Mouse (Mus musculus): Measurements from ENCODE around the gene Hspbap1. TPM values are rescaled to one million over a fixed set of nuclear protein-coding genes. Genes with fewer than 3 reads are reported as not detected.
A peak's percentile ranks its signal among the peaks of the same experiment; 100 is the strongest.

Gene Hspbap1
- polyA plus RNA-seq (2015; fragmentation: Nextera tagmentation; extraction: Ambion mirVana) = 20.2 and 21.0 TPM in 2 replicates

DNA sequence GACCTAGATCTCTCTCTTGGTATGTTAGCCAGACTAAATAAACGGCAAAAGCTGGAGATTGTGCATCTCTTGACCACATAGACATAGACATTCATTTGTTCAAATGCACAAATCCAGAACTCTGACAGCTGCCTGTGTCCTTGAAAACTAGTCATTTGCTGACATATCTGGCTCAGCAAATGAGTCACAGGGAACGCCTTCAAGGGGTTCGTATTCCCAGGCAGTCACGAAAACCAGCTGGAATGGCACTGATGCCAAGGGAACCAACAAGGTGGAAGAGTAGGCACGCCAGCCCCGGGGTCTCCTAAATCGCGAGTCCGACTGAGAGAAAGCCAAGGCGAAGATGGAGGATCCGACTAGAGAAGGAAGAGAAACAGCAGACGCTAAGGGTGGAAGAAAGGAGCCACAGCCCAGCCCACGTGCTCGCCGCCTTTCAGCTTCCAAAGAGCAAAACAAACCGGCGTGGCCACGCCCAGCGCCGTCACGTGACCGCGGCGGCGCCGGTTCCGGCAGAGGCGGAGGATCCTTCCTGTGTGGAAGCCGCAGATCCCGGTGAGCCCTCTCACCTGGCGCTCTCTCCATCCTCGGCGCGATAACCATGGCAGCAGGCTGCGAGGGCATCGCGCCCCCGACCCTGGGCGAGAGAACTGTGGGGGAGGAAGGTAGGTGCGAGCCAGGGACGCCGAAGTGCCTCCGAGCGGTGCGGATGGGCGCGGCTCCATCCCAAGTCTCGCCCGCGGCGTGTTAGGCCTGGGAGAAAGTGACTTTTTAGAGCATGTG is at the start of gene Hspbap1:
TSS of gene Hspbap1 (plus strand) at position 498 of the 780 bp plus-strand sequence.
- Histone ChIP-seq H3K36me3 (ENCODE audit: poor library complexity, severe bottlenecking) (0 out of 2 replicates have a peak, but pooled peaks cover 5% of the 10 kb centered on the region), H3K4me3 (peak within 1 kb of the TSS; percentile 76), H3K4me1 (peaks cover 40% of the 10 kb centered on the region), H3K27ac (peak within 1 kb of the TSS; percentile 60), H3K9me3 (replicated peaks) (no peaks in the 10 kb centered on the region), H3K9ac (peak within 1 kb of the TSS; percentile 94), H3K4me2 (peak within 1 kb of the TSS; percentile 79), H3K27me3 (no peaks in the 10 kb centered on the region)
- under 1% methylated on average over 51 of the region's 51 CpGs for WGBS
- ATAC-seq = peak; percentile 81

GRCm38 (mm10) chr16:35724561-35724960 is 45.6 kb upstream of the Hspbap1 start:
- H3K4me2 ChIP-seq = no peak overlapping the region
- no peak overlapping the region for H3K4me3 ChIP-seq
- H3K36me3 ChIP-seq (ENCODE audit: poor library complexity, severe bottlenecking) = peaks cover 11% of the 10 kb centered on the region
- H3K27ac ChIP-seq = no peak overlapping the region
- ATAC-seq = no peak
- no peak overlapping the region for H3K9ac ChIP-seq
- H3K27me3 ChIP-seq = no peaks in the 10 kb centered on the region
- 86% methylated on average over 6 of the region's 6 CpGs for WGBS
- peaks cover 11% of the 10 kb centered on the region for H3K4me1 ChIP-seq
- no peaks in the 10 kb centered on the region for H3K9me3 ChIP-seq (replicated peaks)

- 86% methylated on average over 2 of the region's 2 CpGs for WGBS
- Histone ChIP-seq H3K36me3 (ENCODE audit: poor library complexity, severe bottlenecking) (peaks cover 11% of the 10 kb centered on the region), H3K9ac (no peak overlapping the region), H3K4me2 (no peak overlapping the region), H3K27me3 (no peaks in the 10 kb centered on the region), H3K9me3 (replicated peaks) (no peaks in the 10 kb centered on the region), H3K4me3 (no peak overlapping the region), H3K4me1 (peaks cover 16% of the 10 kb centered on the region), H3K27ac (no peak overlapping the region)
- no peak for ATAC-seq
These were observed 43.6 kb upstream of the Hspbap1 start for GRCm38 (mm10) chr16:35726601-35727000.

GRCm38 (mm10) chr16:35729151-35729738 is 40.9 kb upstream of the Hspbap1 start:
- peaks cover 6% of the 10 kb centered on the region for H3K36me3 ChIP-seq (ENCODE audit: poor library complexity, severe bottlenecking)
- 26% methylated on average over 8 of the region's 8 CpGs for WGBS
- ATAC-seq = peak; percentile 97
- no peaks in the 10 kb centered on the region for H3K27me3 ChIP-seq
- H3K4me1 ChIP-seq = peaks cover 25% of the 10 kb centered on the region
- H3K4me3 ChIP-seq = no peak overlapping the region
- no peak overlapping the region for H3K9ac ChIP-seq
- H3K27ac ChIP-seq = peak overlapping the region; percentile 80
- no peaks in the 10 kb centered on the region for H3K9me3 ChIP-seq (replicated peaks)
- no peak overlapping the region for H3K4me2 ChIP-seq

- no peaks in the 10 kb centered on the region for H3K27me3 ChIP-seq
- 65% methylated on average over 7 of the region's 7 CpGs for WGBS
These were observed 38.1 kb upstream of the Hspbap1 start for GRCm38 (mm10) chr16:35732096-35732495.

DNA sequence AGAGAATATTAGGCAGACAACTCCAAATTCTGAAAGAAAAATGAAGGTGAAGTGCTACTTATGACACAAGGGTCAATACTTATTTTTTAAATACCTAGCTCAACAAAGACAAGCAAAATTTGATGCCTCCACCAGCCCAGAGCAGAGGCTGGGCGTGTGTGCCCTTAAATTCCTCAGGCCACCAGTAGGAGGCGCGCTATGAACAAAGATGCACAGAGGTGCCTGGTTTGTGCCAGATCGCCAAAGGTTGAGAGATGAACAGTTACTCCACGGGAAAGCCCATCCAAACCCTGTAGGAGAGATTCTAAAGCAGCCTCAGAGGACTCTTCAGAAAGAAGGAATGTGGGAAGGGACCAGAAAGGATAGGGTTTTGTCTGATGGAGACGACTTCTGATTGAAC is 36.1 kb upstream of the Hspbap1 start:
- no peak for ATAC-seq
- Histone ChIP-seq H3K27ac (no peak overlapping the region), H3K27me3 (no peaks in the 10 kb centered on the region), H3K4me3 (no peak overlapping the region), H3K9ac (no peak overlapping the region), H3K36me3 (ENCODE audit: poor library complexity, severe bottlenecking) (no peaks in the 10 kb centered on the region), H3K4me2 (no peak overlapping the region), H3K9me3 (replicated peaks) (no peaks in the 10 kb centered on the region), H3K4me1 (peaks cover 28% of the 10 kb centered on the region)
- 16% methylated on average over 6 of the region's 6 CpGs for WGBS

More at GRCm38 (mm10) chr16:35732096-35732495, 38.1 kb upstream of the Hspbap1 start:
- Histone ChIP-seq H3K4me2 (no peak overlapping the region), H3K9me3 (replicated peaks) (no peaks in the 10 kb centered on the region), H3K27ac (no peak overlapping the region), H3K4me3 (no peak overlapping the region), H3K4me1 (peaks cover 25% of the 10 kb centered on the region), H3K36me3 (ENCODE audit: poor library complexity, severe bottlenecking) (peaks cover 6% of the 10 kb centered on the region), H3K9ac (no peak overlapping the region)
- ATAC-seq = no peak

- ATAC-seq = 0 out of 2 replicates have a peak, but pooled peaks have one; percentile 30
- H3K4me1 ChIP-seq = peaks cover 9% of the 10 kb centered on the region; the same call in 1 of the 2 replicates
- peak overlapping the region; percentile 23; the same call in 1 of the 2 replicates for H3K9ac ChIP-seq
- no peaks in the 10 kb centered on the region for H3K9me3 ChIP-seq (replicated peaks)
- no peaks in the 10 kb centered on the region for H3K36me3 ChIP-seq (ENCODE audit: poor library complexity, severe bottlenecking)
- H3K27me3 ChIP-seq = no peaks in the 10 kb centered on the region
- 69% methylated on average over 7 of the region's 7 CpGs for WGBS
- H3K4me3 ChIP-seq = no peak overlapping the region
- no peak overlapping the region for H3K4me2 ChIP-seq
- H3K27ac ChIP-seq = no peak overlapping the region
These were observed 31.9 kb upstream of the Hspbap1 start for GRCm38 (mm10) chr16:35738096-35738767.

- H3K27ac ChIP-seq = no peak overlapping the region
- peaks cover 9% of the 10 kb centered on the region; the same call in 1 of the 2 replicates for H3K4me1 ChIP-seq
- H3K4me3 ChIP-seq = no peak overlapping the region
- H3K36me3 ChIP-seq (ENCODE audit: poor library complexity, severe bottlenecking) = no peaks in the 10 kb centered on the region
- H3K9me3 ChIP-seq (replicated peaks) = no peaks in the 10 kb centered on the region
- H3K9ac ChIP-seq = no peak overlapping the region
- ATAC-seq = no peak
- 68% methylated on average over 1 of the region's 1 CpGs for WGBS
- no peaks in the 10 kb centered on the region for H3K27me3 ChIP-seq
- no peak overlapping the region for H3K4me2 ChIP-seq
These were observed 30.6 kb upstream of the Hspbap1 start for GRCm38 (mm10) chr16:35739548-35739947.

- Histone ChIP-seq H3K27ac (no peak overlapping the region), H3K36me3 (ENCODE audit: poor library complexity, severe bottlenecking) (no peaks in the 10 kb centered on the region), H3K9me3 (replicated peaks) (no peaks in the 10 kb centered on the region), H3K4me1 (peaks cover 9% of the 10 kb centered on the region; the same call in 1 of the 2 replicates), H3K4me2 (no peak overlapping the region), H3K27me3 (no peaks in the 10 kb centered on the region), H3K9ac (no peak overlapping the region), H3K4me3 (no peak overlapping the region)
- ATAC-seq = no peak
- WGBS = 64% methylated on average over 12 of the region's 12 CpGs
These were observed 29.8 kb upstream of the Hspbap1 start for GRCm38 (mm10) chr16:35740357-35740756.

GRCm38 (mm10) chr16:35740943-35741342 is 29.2 kb upstream of the Hspbap1 start:
- H3K27me3 ChIP-seq = no peaks in the 10 kb centered on the region
- peaks cover 9% of the 10 kb centered on the region; the same call in 1 of the 2 replicates for H3K4me1 ChIP-seq
- no peaks in the 10 kb centered on the region for H3K9me3 ChIP-seq (replicated peaks)
- no peak for ATAC-seq
- H3K4me3 ChIP-seq = no peak overlapping the region
- no peak overlapping the region for H3K9ac ChIP-seq
- H3K27ac ChIP-seq = no peak overlapping the region
- H3K4me2 ChIP-seq = no peak overlapping the region
- no peaks in the 10 kb centered on the region for H3K36me3 ChIP-seq (ENCODE audit: poor library complexity, severe bottlenecking)
- 80% methylated on average over 6 of the region's 6 CpGs for WGBS

- Histone ChIP-seq H3K9me3 (replicated peaks) (no peaks in the 10 kb centered on the region), H3K4me1 (peaks cover 9% of the 10 kb centered on the region; the same call in 1 of the 2 replicates), H3K9ac (no peak overlapping the region), H3K27me3 (no peaks in the 10 kb centered on the region), H3K27ac (no peak overlapping the region), H3K4me2 (no peak overlapping the region), H3K4me3 (no peak overlapping the region), H3K36me3 (ENCODE audit: poor library complexity, severe bottlenecking) (no peaks in the 10 kb centered on the region)
- ATAC-seq = no peak
- WGBS = 97% methylated on average over 5 of the region's 5 CpGs
These were observed 28.6 kb upstream of the Hspbap1 start for GRCm38 (mm10) chr16:35741621-35742020.
